Mouse (Mus musculus): ENCODE results near the gene Atxn7. TPM values are rescaled to one million over a fixed set of nuclear protein-coding genes. Genes with fewer than 3 reads are reported as not detected.

The Atxn7 gene
- polyA plus RNA-seq, 1 experiment from 2014 or later = 5.2 TPM

GRCm38 (mm10) chr14:14104213-14104929 lies 143.1 kb downstream of the Atxn7 start:
- no peak overlapping the region for H3K4me2 ChIP-seq
- no peak overlapping the region for H3K9ac ChIP-seq (ENCODE audit: low read depth, low read length)
- no peak for ATAC-seq (replicated peaks; ENCODE audit: insufficient number of reproducible peaks, low FRiP score, low TSS enrichment)
- H3K4me1 ChIP-seq (ENCODE audit: control insufficient read depth, insufficient read depth, low read length) = no peaks in the 10 kb centered on the region
- no peaks in the 10 kb centered on the region for H3K27me3 ChIP-seq (ENCODE audit: control insufficient read depth, insufficient read depth, low read length)
- no peaks in the 10 kb centered on the region for H3K9me3 ChIP-seq (replicated peaks; ENCODE audit: control insufficient read depth, low read length)
- peaks cover 3% of the 10 kb centered on the region for H3K36me3 ChIP-seq (ENCODE audit: control insufficient read depth, insufficient read depth, low read length)
- WGBS (ENCODE audit: insufficient replicate concordance) = 60% methylated on average over 13 of the region's 13 CpGs
- no peak overlapping the region for H3K4me3 ChIP-seq (ENCODE audit: low read depth, low read length)
- no peak overlapping the region for H3K27ac ChIP-seq (ENCODE audit: low read depth, low read length)

- no peaks in the 10 kb centered on the region for H3K27me3 ChIP-seq (ENCODE audit: control insufficient read depth, insufficient read depth, low read length)
- H3K9me3 ChIP-seq (replicated peaks; ENCODE audit: control insufficient read depth, low read length) = no peaks in the 10 kb centered on the region
- no peaks in the 10 kb centered on the region for H3K4me1 ChIP-seq (ENCODE audit: control insufficient read depth, insufficient read depth, low read length)
- no peak for ATAC-seq (replicated peaks; ENCODE audit: insufficient number of reproducible peaks, low FRiP score, low TSS enrichment)
- no peak overlapping the region for H3K9ac ChIP-seq (ENCODE audit: low read depth, low read length)
- H3K36me3 ChIP-seq (ENCODE audit: control insufficient read depth, insufficient read depth, low read length) = peaks cover 3% of the 10 kb centered on the region
- no peak overlapping the region for H3K4me3 ChIP-seq (ENCODE audit: low read depth, low read length)
- WGBS (ENCODE audit: insufficient replicate concordance) = 79% methylated on average over 2 of the region's 2 CpGs
- no peak overlapping the region for H3K27ac ChIP-seq (ENCODE audit: low read depth, low read length)
- no peak overlapping the region for H3K4me2 ChIP-seq
Observed at GRCm38 (mm10) chr14:14104930-14105318, 143.7 kb downstream of the Atxn7 start.

GRCm38 (mm10) chr14:14110710-14111109 lies 149.5 kb downstream of the Atxn7 start:
- H3K36me3 ChIP-seq (ENCODE audit: control insufficient read depth, insufficient read depth, low read length) = peaks cover 2% of the 10 kb centered on the region; the same call in 1 of the 2 replicates
- H3K27ac ChIP-seq (ENCODE audit: low read depth, low read length) = no peak overlapping the region
- H3K4me3 ChIP-seq (ENCODE audit: low read depth, low read length) = no peak overlapping the region
- H3K27me3 ChIP-seq (ENCODE audit: control insufficient read depth, insufficient read depth, low read length) = no peaks in the 10 kb centered on the region
- H3K9ac ChIP-seq (ENCODE audit: low read depth, low read length) = no peak overlapping the region
- H3K4me1 ChIP-seq (ENCODE audit: control insufficient read depth, insufficient read depth, low read length) = no peaks in the 10 kb centered on the region
- H3K9me3 ChIP-seq (replicated peaks; ENCODE audit: control insufficient read depth, low read length) = no peaks in the 10 kb centered on the region
- 91% methylated on average over 4 of the region's 4 CpGs for WGBS (ENCODE audit: insufficient replicate concordance)
- H3K4me2 ChIP-seq = no peak overlapping the region
- no peak for ATAC-seq (replicated peaks; ENCODE audit: insufficient number of reproducible peaks, low FRiP score, low TSS enrichment)

GRCm38 (mm10) chr14:14120230-14121096 lies 159.2 kb downstream of the Atxn7 start, which contains the start of gene Psmd6:
TSS of gene Psmd6 (minus strand) at chr14:14120984.
- Histone ChIP-seq H3K36me3 (ENCODE audit: control insufficient read depth, insufficient read depth, low read length) (peaks cover 10% of the 10 kb centered on the region), H3K27ac (ENCODE audit: low read depth, low read length) (peak within 1 kb of the TSS; percentile 57), H3K9ac (ENCODE audit: low read depth, low read length) (peak within 1 kb of the TSS; percentile 95), H3K4me1 (ENCODE audit: control insufficient read depth, insufficient read depth, low read length) (no peaks in the 10 kb centered on the region; the same call in 1 of the 2 replicates), H3K9me3 (replicated peaks; ENCODE audit: control insufficient read depth, low read length) (no peaks in the 10 kb centered on the region), H3K4me2 (peak within 1 kb of the TSS; percentile 84), H3K27me3 (ENCODE audit: control insufficient read depth, insufficient read depth, low read length) (no peaks in the 10 kb centered on the region), H3K4me3 (ENCODE audit: low read depth, low read length) (peak within 1 kb of the TSS; percentile 97)
- WGBS (ENCODE audit: insufficient replicate concordance) = under 1% methylated on average over 68 of the region's 68 CpGs
- ATAC-seq (replicated peaks; ENCODE audit: insufficient number of reproducible peaks, low FRiP score, low TSS enrichment) = peak; percentile 90

Other genes with a start within 250 kb of the Atxn7 start
- gene Gm281, start 47.0 kb upstream of the Atxn7 start, polyA plus RNA-seq (2014; fragmentation: Nextera tagmentation; extraction: Ambion mirVana) = not detected in 2 replicates
- gene Thoc7, start 412 bp downstream of the Atxn7 start, polyA plus RNA-seq (2014; fragmentation: Nextera tagmentation; extraction: Ambion mirVana) = 160 and 161 TPM in 2 replicates
- 204 and 218 TPM in 2 replicates for gene Psmd6, start 159.5 kb downstream of the Atxn7 start, polyA plus RNA-seq (2014; fragmentation: Nextera tagmentation; extraction: Ambion mirVana)
- gene Olfr720, start 225.4 kb downstream of the Atxn7 start, polyA plus RNA-seq (2014; fragmentation: Nextera tagmentation; extraction: Ambion mirVana) = not detected in 2 replicates